Mouse (Mus musculus) stomach, postnatal 0 days (tissue): Measurements from ENCODE around the gene Chst11. TPM values are rescaled to one million over a fixed set of nuclear protein-coding genes. Genes with fewer than 3 reads are reported as not detected.

ENCODE experiments used
- ATAC-seq: fragments of 200-750 bp; cut with Nextera tagmentation; 2 replicates; pipeline ENCODE4 v1.8.0; 2017; ENCODE audit not compliant: low FRiP score, low TSS enrichment
- DNase-seq: peaks from one replicate; pipeline ENCODE4 v3.0.0-alpha.2; 2016; ENCODE audit warnings: low spot score
- H3K27ac ChIP-seq: fragments of 300-500 bp; sonication (generic); replicated peaks from 2 replicates; pipeline ENCODE4 v1.5.1; 2014; ENCODE audit warnings: mild to moderate bottlenecking, control low read depth
- H3K27me3 ChIP-seq: fragments of 300-500 bp; sonication (generic); 2 replicates; pipeline ENCODE4 v1.6.1; 2014; ENCODE audit warnings: low read length; ENCODE audit not compliant: control insufficient read depth, insufficient read depth
- H3K36me3 ChIP-seq: fragments of 300-500 bp; sonication (generic); 2 replicates; pipeline ENCODE4 v1.6.1; 2014; ENCODE audit warnings: low read length, mixed read lengths; ENCODE audit not compliant: control insufficient read depth, insufficient read depth
- H3K4me1 ChIP-seq: fragments of 300-500 bp; sonication (generic); replicated peaks from 2 replicates; pipeline ENCODE4 v1.6.1; 2014; ENCODE audit warnings: antibody characterized with exemption; ENCODE audit not compliant: control insufficient read depth, insufficient read depth
- H3K4me2 ChIP-seq: fragments of 300-500 bp; sonication (generic); replicated peaks from 2 replicates; pipeline ENCODE4 v1.6.1; 2014; ENCODE audit warnings: low read depth, mild to moderate bottlenecking, control low read depth, moderate library complexity
- H3K4me3 ChIP-seq: fragments of 300-500 bp; sonication (generic); 2 replicates; pipeline ENCODE4 v1.5.1; 2014; ENCODE audit warnings: low read depth, low read length, control low read depth
- H3K9ac ChIP-seq: fragments of 300-500 bp; sonication (generic); 2 replicates; pipeline ENCODE4 v1.6.1; 2014; ENCODE audit warnings: mild to moderate bottlenecking, low read length, control low read depth, mixed read lengths
- H3K9me3 ChIP-seq: fragments of 300-500 bp; sonication (generic); 2 replicates; pipeline ENCODE4 v1.6.1; 2016; ENCODE audit warnings: low read length; ENCODE audit not compliant: control insufficient read depth
- CTCF ChIP-seq: IDR thresholded peaks from 2 replicates; pipeline ENCODE4 v1.5.1; 2016; ENCODE audit warnings: antibody characterized with exemption, low read depth, mild to moderate bottlenecking, moderate library complexity
- EP300 ChIP-seq: optimal IDR thresholded peaks from 2 replicates; pipeline ENCODE3; 2016; ENCODE audit warnings: antibody characterized with exemption
- WGBS: fragments of 180-500 bp; shearing (Covaris S2); extraction: QIAGEN DNeasy Blood & Tissue Kit; methylation state at CpG from one replicate; pipeline ENCODE4 v1.1.7; 2014; 5-methylcytosine and 5-hydroxymethylcytosine counted together
- polyA plus RNA-seq: library from polyadenylated mRNA; unstranded; fragments of >200 nt; fragmentation: Nextera tagmentation; extraction: Ambion mirVana; gene quantifications from 2 replicates; pipeline ENCODE4 v1.2.1, GENCODE M21; 2015

Gene Chst11
- polyA plus RNA-seq, 1 experiment from 2014 or later: 0.45 TPM

- no peak overlapping the region for H3K9ac ChIP-seq
- WGBS: 72% methylated on average over 8 of the region's 8 CpGs
- H3K4me2 ChIP-seq: no peak overlapping the region
- ATAC-seq (no peak), DNase-seq (no peak)
- no peak overlapping the region for H3K27ac ChIP-seq
- TF ChIP-seq CTCF: no peak
- no peak for TF ChIP-seq EP300
- no peaks in the 10 kb centered on the region for H3K9me3 ChIP-seq
- no peaks in the 10 kb centered on the region for H3K4me1 ChIP-seq
- H3K36me3 ChIP-seq: no peaks in the 10 kb centered on the region
- no peak overlapping the region for H3K4me3 ChIP-seq
- no peaks in the 10 kb centered on the region for H3K27me3 ChIP-seq
Observed at GRCm38 (mm10) chr10:83130611-83131010, 145.3 kb downstream of the Chst11 start.

GRCm38 (mm10) chr10:83131884-83132283, 146.6 kb downstream of the Chst11 start:
- no peaks in the 10 kb centered on the region for H3K27me3 ChIP-seq
- H3K36me3 ChIP-seq: no peaks in the 10 kb centered on the region
- H3K9me3 ChIP-seq: no peaks in the 10 kb centered on the region
- no peak overlapping the region for H3K27ac ChIP-seq
- H3K4me3 ChIP-seq: no peak overlapping the region
- no peaks in the 10 kb centered on the region for H3K4me1 ChIP-seq
- ATAC-seq (no peak), DNase-seq (no peak)
- WGBS: 83% methylated on average over 1 of the region's 1 CpGs
- no peak overlapping the region for H3K9ac ChIP-seq
- no peak for TF ChIP-seq EP300
- no peak for TF ChIP-seq CTCF
- H3K4me2 ChIP-seq: no peak overlapping the region

GRCm38 (mm10) chr10:83133866-83134570, 148.7 kb downstream of the Chst11 start:
- Histone ChIP-seq H3K9me3 (no peaks in the 10 kb centered on the region), H3K4me3 (no peak overlapping the region), H3K27ac (no peak overlapping the region), H3K27me3 (no peaks in the 10 kb centered on the region), H3K4me2 (no peak overlapping the region), H3K36me3 (no peaks in the 10 kb centered on the region), H3K9ac (no peak overlapping the region), H3K4me1 (no peaks in the 10 kb centered on the region)
- DNase-seq (no peak), ATAC-seq (no peak)
- TF ChIP-seq CTCF (no peak), EP300 (no peak)
- 72% methylated on average over 16 of the region's 16 CpGs for WGBS

- Histone ChIP-seq H3K9me3 (no peaks in the 10 kb centered on the region), H3K4me1 (no peaks in the 10 kb centered on the region), H3K27me3 (no peaks in the 10 kb centered on the region), H3K4me3 (no peak overlapping the region), H3K27ac (no peak overlapping the region), H3K36me3 (no peaks in the 10 kb centered on the region), H3K4me2 (no peak overlapping the region), H3K9ac (no peak overlapping the region)
- no peak for ATAC-seq
- TF ChIP-seq CTCF: no peak
- no peak for TF ChIP-seq EP300
- 48% methylated on average over 10 of the region's 10 CpGs for WGBS
- no peak for DNase-seq
Observed at GRCm38 (mm10) chr10:83134896-83135295, 149.6 kb downstream of the Chst11 start.

- TF ChIP-seq CTCF (no peak), EP300 (no peak)
- H3K9me3 ChIP-seq: no peaks in the 10 kb centered on the region
- ATAC-seq (no peak), DNase-seq (no peak)
- H3K4me1 ChIP-seq: 0 out of 2 replicates have a peak, but pooled peaks cover 3% of the 10 kb centered on the region
- no peak overlapping the region for H3K9ac ChIP-seq
- WGBS: 96% methylated on average over 1 of the region's 1 CpGs
- no peak overlapping the region for H3K4me3 ChIP-seq
- no peaks in the 10 kb centered on the region for H3K36me3 ChIP-seq
- no peaks in the 10 kb centered on the region for H3K27me3 ChIP-seq
- no peak overlapping the region for H3K27ac ChIP-seq
- H3K4me2 ChIP-seq: no peak overlapping the region
Observed at GRCm38 (mm10) chr10:83135963-83136362, 150.7 kb downstream of the Chst11 start.

GRCm38 (mm10) chr10:83137103-83137502, 151.8 kb downstream of the Chst11 start:
- Histone ChIP-seq H3K27me3 (no peaks in the 10 kb centered on the region), H3K36me3 (no peaks in the 10 kb centered on the region), H3K4me1 (0 out of 2 replicates have a peak, but pooled peaks cover 3% of the 10 kb centered on the region), H3K9ac (no peak overlapping the region), H3K4me3 (no peak overlapping the region), H3K4me2 (no peak overlapping the region), H3K9me3 (no peaks in the 10 kb centered on the region), H3K27ac (no peak overlapping the region)
- no peak for DNase-seq
- TF ChIP-seq CTCF (no peak), EP300 (no peak)
- no peak for ATAC-seq
- 82% methylated on average over 7 of the region's 7 CpGs for WGBS
